Mouse (Mus musculus) heart, embryonic 11.5 days (tissue): ENCODE measurements around the gene Ahnak. TPM values are rescaled to one million over a fixed set of nuclear protein-coding genes. Genes with fewer than 3 reads are reported as not detected.
"Not testable (repeated sequence)": the region's sequence is repeated elsewhere in the genome, so short reads cannot be mapped to it uniquely, and the experiment has no call there.

Experiments
- ATAC-seq: fragments of 200-750 bp; cut with Nextera tagmentation; replicated peaks from 2 replicates; pipeline ENCODE4 v1.8.0; 2017; ENCODE audit warnings: moderate library complexity; ENCODE audit not compliant: insufficient number of reproducible peaks, low FRiP score, low TSS enrichment
- H3K27ac ChIP-seq: fragments of 300-500 bp; sonication (generic); 2 replicates; pipeline ENCODE4 v1.5.1; 2014; ENCODE audit warnings: mild to moderate bottlenecking, low read depth, low read length
- H3K27me3 ChIP-seq: fragments of 300-500 bp; sonication (generic); 2 replicates; pipeline ENCODE4 v1.6.1; 2014; ENCODE audit warnings: mild to moderate bottlenecking, low read length, mixed read lengths; ENCODE audit not compliant: control insufficient read depth, insufficient read depth
- H3K36me3 ChIP-seq: fragments of 300-500 bp; sonication (generic); 2 replicates; pipeline ENCODE4 v1.6.1; 2014; ENCODE audit warnings: mild to moderate bottlenecking, low read length, moderate library complexity, mixed read lengths; ENCODE audit not compliant: control insufficient read depth, insufficient read depth
- H3K4me1 ChIP-seq: fragments of 300-500 bp; sonication (generic); 2 replicates; pipeline ENCODE4 v1.6.1; 2014; ENCODE audit warnings: low read length; ENCODE audit not compliant: control insufficient read depth, insufficient read depth
- H3K4me2 ChIP-seq: fragments of 300-500 bp; sonication (generic); 2 replicates; pipeline ENCODE4 v1.6.1; 2014; ENCODE audit warnings: mild to moderate bottlenecking, moderate library complexity
- H3K4me3 ChIP-seq: fragments of 300-500 bp; sonication (generic); 2 replicates; pipeline ENCODE4 v1.5.1; 2014; ENCODE audit warnings: low read depth, low read length
- H3K9ac ChIP-seq: fragments of 300-500 bp; sonication (generic); 2 replicates; pipeline ENCODE4 v1.6.1; 2014; ENCODE audit warnings: mild to moderate bottlenecking, low read depth, low read length, moderate library complexity
- H3K9me3 ChIP-seq: fragments of 300-500 bp; sonication (generic); replicated peaks from 2 replicates; pipeline ENCODE4 v1.6.1; 2016; ENCODE audit warnings: low read length; ENCODE audit not compliant: control insufficient read depth
- WGBS: fragments of 180-500 bp; shearing (Covaris S2); extraction: QIAGEN DNeasy Blood & Tissue Kit; methylation state at CpG from one replicate; pipeline ENCODE4 v1.1.7; 2014; ENCODE audit not compliant: insufficient replicate concordance; 5-methylcytosine and 5-hydroxymethylcytosine counted together
- polyA plus RNA-seq: library from polyadenylated mRNA; unstranded; fragments of >200 nt; fragmentation: Nextera tagmentation; extraction: Ambion mirVana; gene quantifications from 2 replicates; pipeline ENCODE4 v1.2.1, GENCODE M21; 2014

Ahnak gene
- polyA plus RNA-seq, 1 experiment from 2014 or later, result 17.4 TPM

GRCm38 (mm10) chr19:9047946-9048387, 58.9 kb downstream of the Ahnak start:
- no peak overlapping the region for H3K9ac ChIP-seq
- no peak for ATAC-seq
- H3K4me3 ChIP-seq, result no peak overlapping the region
- no peak overlapping the region for H3K4me2 ChIP-seq
- WGBS, result 12% methylated on average over 1 of the region's 1 CpGs
- H3K4me1 ChIP-seq, result peaks cover 27% of the 10 kb centered on the region
- H3K27me3 ChIP-seq, result no peaks in the 10 kb centered on the region
- 0 out of 2 replicates have a peak overlapping the region, but pooled peaks have one; percentile 59 for H3K27ac ChIP-seq
- H3K9me3 ChIP-seq, result 0 out of 2 replicates have a peak, but pooled peaks cover 3% of the 10 kb centered on the region
- no peaks in the 10 kb centered on the region for H3K36me3 ChIP-seq

GRCm38 (mm10) chr19:9048981-9049687, 60.0 kb downstream of the Ahnak start:
- WGBS, result 93% methylated on average over 4 of the region's 4 CpGs
- ATAC-seq, result no peak

GRCm38 (mm10) chr19:9050294-9051229, 61.5 kb downstream of the Ahnak start:
- H3K4me2 ChIP-seq, result no peak overlapping the region
- WGBS, result 39% methylated on average over 9 of the region's 9 CpGs
- 0 out of 2 replicates have a peak, but pooled peaks cover 3% of the 10 kb centered on the region for H3K9me3 ChIP-seq
- no peak overlapping the region for H3K9ac ChIP-seq
- ATAC-seq, result no peak
- H3K4me1 ChIP-seq, result peaks cover 30% of the 10 kb centered on the region
- no peak overlapping the region for H3K27ac ChIP-seq
- no peaks in the 10 kb centered on the region for H3K27me3 ChIP-seq
- H3K36me3 ChIP-seq, result no peaks in the 10 kb centered on the region
- no peak overlapping the region for H3K4me3 ChIP-seq

More at GRCm38 (mm10) chr19:9048981-9049687, 60.0 kb downstream of the Ahnak start:
- H3K4me3 ChIP-seq, result no peak overlapping the region
- H3K27ac ChIP-seq, result no peak overlapping the region
- no peak overlapping the region for H3K4me2 ChIP-seq
- H3K9me3 ChIP-seq, result 0 out of 2 replicates have a peak, but pooled peaks cover 3% of the 10 kb centered on the region
- H3K4me1 ChIP-seq, result peaks cover 32% of the 10 kb centered on the region
- H3K9ac ChIP-seq, result no peak overlapping the region
- H3K27me3 ChIP-seq, result no peaks in the 10 kb centered on the region
- no peaks in the 10 kb centered on the region for H3K36me3 ChIP-seq

GRCm38 (mm10) chr19:9051985-9052384, 62.9 kb downstream of the Ahnak start:
- H3K4me2 ChIP-seq, H3K36me3 ChIP-seq, H3K27me3 ChIP-seq, H3K9me3 ChIP-seq, H3K9ac ChIP-seq, ATAC-seq, H3K4me3 ChIP-seq, H3K27ac ChIP-seq: not testable (repeated sequence)
- WGBS, result 94% methylated on average over 4 of the region's 4 CpGs
- H3K4me1 ChIP-seq, result peaks cover 28% of the 10 kb centered on the region

GRCm38 (mm10) chr19:9052803-9053431, 63.8 kb downstream of the Ahnak start:
- H3K36me3 ChIP-seq, result no peaks in the 10 kb centered on the region
- no peak overlapping the region for H3K4me2 ChIP-seq
- 0 out of 2 replicates have a peak, but pooled peaks cover 3% of the 10 kb centered on the region for H3K9me3 ChIP-seq
- peaks cover 19% of the 10 kb centered on the region for H3K4me1 ChIP-seq
- peak; percentile 69 for ATAC-seq
- no peaks in the 10 kb centered on the region for H3K27me3 ChIP-seq
- no peak overlapping the region for H3K4me3 ChIP-seq
- H3K9ac ChIP-seq, result no peak overlapping the region
- WGBS, result 24% methylated on average over 6 of the region's 6 CpGs
- peak overlapping the region; percentile 59 for H3K27ac ChIP-seq

GRCm38 (mm10) chr19:9055153-9055552, 66.1 kb downstream of the Ahnak start:
- Histone ChIP-seq H3K4me3 (no peak overlapping the region), H3K4me1 (peaks cover 15% of the 10 kb centered on the region), H3K9me3 (no peaks in the 10 kb centered on the region), H3K27me3 (no peaks in the 10 kb centered on the region), H3K9ac (no peak overlapping the region), H3K36me3 (no peaks in the 10 kb centered on the region), H3K27ac (no peak overlapping the region), H3K4me2 (no peak overlapping the region)
- WGBS, result 17% methylated on average over 2 of the region's 2 CpGs
- ATAC-seq, result no peak

GRCm38 (mm10) chr19:9055703-9056355, 66.7 kb downstream of the Ahnak start:
- Histone ChIP-seq H3K27me3 (no peaks in the 10 kb centered on the region), H3K9me3 (no peaks in the 10 kb centered on the region), H3K9ac (no peak overlapping the region), H3K4me2 (no peak overlapping the region), H3K27ac (no peak overlapping the region), H3K36me3 (no peaks in the 10 kb centered on the region), H3K4me3 (no peak overlapping the region), H3K4me1 (peaks cover 10% of the 10 kb centered on the region)
- ATAC-seq, result no peak
- WGBS, result 75% methylated on average over 4 of the region's 4 CpGs

GRCm38 (mm10) chr19:9057679-9058078, 68.6 kb downstream of the Ahnak start:
- ATAC-seq, result no peak
- H3K4me1 ChIP-seq, result peaks cover 13% of the 10 kb centered on the region
- no peaks in the 10 kb centered on the region for H3K9me3 ChIP-seq
- H3K4me2 ChIP-seq, result no peak overlapping the region
- no peaks in the 10 kb centered on the region for H3K27me3 ChIP-seq
- no peaks in the 10 kb centered on the region for H3K36me3 ChIP-seq
- H3K9ac ChIP-seq, result no peak overlapping the region
- H3K27ac ChIP-seq, result no peak overlapping the region
- H3K4me3 ChIP-seq, result no peak overlapping the region
